Mouse (Mus musculus): ENCODE results near the gene Morn3. TPM values are rescaled to one million over a fixed set of nuclear protein-coding genes. Genes with fewer than 3 reads are reported as not detected.
"Not testable (repeated sequence)": the region's sequence is repeated elsewhere in the genome, so short reads cannot be mapped to it uniquely, and the experiment has no call there.

The Morn3 gene
- total and polyA plus RNA-seq, 2 experiments from 2014 or later, result 1.1 TPM; not detected in 1

GRCm38 (mm10) chr5:123068714-123069113, 21.9 kb upstream of the Morn3 start:
- H3K27ac ChIP-seq (ENCODE audit: low read depth, low read length), result no peak overlapping the region
- no peak overlapping the region for H3K4me2 ChIP-seq (ENCODE audit: low read depth)
- 89% methylated on average over 2 of the region's 2 CpGs for WGBS
- DNase-seq (no peak), ATAC-seq (no peak)
- no peak overlapping the region for H3K4me3 ChIP-seq (ENCODE audit: low read depth, low read length)
- no peak overlapping the region for H3K9ac ChIP-seq
- H3K27me3 ChIP-seq (ENCODE audit: insufficient read depth, low read length), result no peaks in the 10 kb centered on the region
- no peaks in the 10 kb centered on the region for H3K9me3 ChIP-seq (ENCODE audit: low read length)
- H3K36me3 ChIP-seq (ENCODE audit: insufficient read depth), result no peaks in the 10 kb centered on the region
- no peaks in the 10 kb centered on the region for H3K4me1 ChIP-seq (ENCODE audit: insufficient read depth)
- TF ChIP-seq CTCF (IDR thresholded peaks at IDR 0.05; ENCODE audit: low read depth), result no peak

- H3K9me3 ChIP-seq (ENCODE audit: low read length), result no peaks in the 10 kb centered on the region
- H3K4me1 ChIP-seq (ENCODE audit: insufficient read depth), result no peaks in the 10 kb centered on the region
- H3K27me3 ChIP-seq (ENCODE audit: insufficient read depth, low read length), result no peaks in the 10 kb centered on the region
- TF ChIP-seq CTCF (IDR thresholded peaks at IDR 0.05; ENCODE audit: low read depth), result no peak
- H3K4me2 ChIP-seq (ENCODE audit: low read depth), result no peak within 1 kb of the TSS
- WGBS, result 91% methylated on average over 12 of the region's 12 CpGs
- no peaks in the 10 kb centered on the region for H3K36me3 ChIP-seq (ENCODE audit: insufficient read depth)
- H3K9ac ChIP-seq, result no peak within 1 kb of the TSS
- no peak within 1 kb of the TSS for H3K27ac ChIP-seq (ENCODE audit: low read depth, low read length)
- no peak within 1 kb of the TSS for H3K4me3 ChIP-seq (ENCODE audit: low read depth, low read length)
- ATAC-seq, result no peak
- DNase-seq, result no peak
Measured at GRCm38 (mm10) chr5:123068115-123068514, 21.3 kb upstream of the Morn3 start, which contains the start of gene Tmem120b. Tmem120b (plus strand) TSS chr5:123068415.

GRCm38 (mm10) chr5:123067395-123067995, 20.7 kb upstream of the Morn3 start:
- Histone ChIP-seq H3K4me1 (ENCODE audit: insufficient read depth) (no peaks in the 10 kb centered on the region), H3K4me3 (ENCODE audit: low read depth, low read length) (no peak overlapping the region), H3K27ac (ENCODE audit: low read depth, low read length) (no peak overlapping the region), H3K36me3 (ENCODE audit: insufficient read depth) (no peaks in the 10 kb centered on the region), H3K9me3 (ENCODE audit: low read length) (no peaks in the 10 kb centered on the region), H3K9ac (no peak overlapping the region), H3K27me3 (ENCODE audit: insufficient read depth, low read length) (no peaks in the 10 kb centered on the region), H3K4me2 (ENCODE audit: low read depth) (no peak overlapping the region)
- WGBS, result 26% methylated on average over 6 of the region's 6 CpGs
- TF ChIP-seq CTCF (IDR thresholded peaks at IDR 0.05; ENCODE audit: low read depth), result peak; percentile 49
- ATAC-seq, result peak; percentile 70
- peak; percentile 50 for DNase-seq

GRCm38 (mm10) chr5:123064207-123064606, 17.4 kb upstream of the Morn3 start:
- Histone ChIP-seq H3K4me1 (ENCODE audit: insufficient read depth) (no peaks in the 10 kb centered on the region), H3K27ac (ENCODE audit: low read depth, low read length) (no peak overlapping the region), H3K4me3 (ENCODE audit: low read depth, low read length) (no peak overlapping the region), H3K9me3 (ENCODE audit: low read length) (no peaks in the 10 kb centered on the region), H3K27me3 (ENCODE audit: insufficient read depth, low read length) (no peaks in the 10 kb centered on the region), H3K9ac (no peak overlapping the region), H3K4me2 (ENCODE audit: low read depth) (no peak overlapping the region), H3K36me3 (ENCODE audit: insufficient read depth) (no peaks in the 10 kb centered on the region)
- ATAC-seq, result no peak
- 28% methylated on average over 6 of the region's 6 CpGs for WGBS
- TF ChIP-seq CTCF (IDR thresholded peaks at IDR 0.05; ENCODE audit: low read depth), result peak; percentile 65
- peak; percentile 91 for DNase-seq

- no peak overlapping the region for H3K9ac ChIP-seq
- DNase-seq, result no peak
- H3K36me3 ChIP-seq (ENCODE audit: insufficient read depth), result no peaks in the 10 kb centered on the region
- H3K4me3 ChIP-seq (ENCODE audit: low read depth, low read length), result no peak overlapping the region
- H3K9me3 ChIP-seq (ENCODE audit: low read length), result no peaks in the 10 kb centered on the region
- WGBS, result 82% methylated on average over 3 of the region's 3 CpGs
- no peak for TF ChIP-seq CTCF (IDR thresholded peaks at IDR 0.05; ENCODE audit: low read depth)
- H3K4me1 ChIP-seq (ENCODE audit: insufficient read depth), result no peaks in the 10 kb centered on the region
- no peak overlapping the region for H3K27ac ChIP-seq (ENCODE audit: low read depth, low read length)
- no peak for ATAC-seq
- no peak overlapping the region for H3K4me2 ChIP-seq (ENCODE audit: low read depth)
- no peaks in the 10 kb centered on the region for H3K27me3 ChIP-seq (ENCODE audit: insufficient read depth, low read length)
Measured at GRCm38 (mm10) chr5:123063141-123063540, 16.3 kb upstream of the Morn3 start.

GRCm38 (mm10) chr5:123061402-123061749, 14.6 kb upstream of the Morn3 start:
- H3K9ac ChIP-seq; H3K4me2 ChIP-seq (ENCODE audit: low read depth); DNase-seq; ATAC-seq; H3K27ac ChIP-seq (ENCODE audit: low read depth, low read length); H3K4me3 ChIP-seq (ENCODE audit: low read depth, low read length); H3K27me3 ChIP-seq (ENCODE audit: insufficient read depth, low read length); H3K36me3 ChIP-seq (ENCODE audit: insufficient read depth); H3K4me1 ChIP-seq (ENCODE audit: insufficient read depth); H3K9me3 ChIP-seq (ENCODE audit: low read length): not testable (repeated sequence)
- 79% methylated on average over 4 of the region's 6 CpGs for WGBS

- no peak for DNase-seq
- Histone ChIP-seq H3K4me1 (ENCODE audit: insufficient read depth) (no peaks in the 10 kb centered on the region), H3K9ac (no peak overlapping the region), H3K9me3 (ENCODE audit: low read length) (no peaks in the 10 kb centered on the region), H3K27me3 (ENCODE audit: insufficient read depth, low read length) (no peaks in the 10 kb centered on the region), H3K27ac (ENCODE audit: low read depth, low read length) (no peak overlapping the region), H3K36me3 (ENCODE audit: insufficient read depth) (no peaks in the 10 kb centered on the region), H3K4me3 (ENCODE audit: low read depth, low read length) (no peak overlapping the region), H3K4me2 (ENCODE audit: low read depth) (no peak overlapping the region)
- 81% methylated on average over 9 of the region's 9 CpGs for WGBS
- no peak for ATAC-seq
- no peak for TF ChIP-seq CTCF (IDR thresholded peaks at IDR 0.05; ENCODE audit: low read depth)
Measured at GRCm38 (mm10) chr5:123060706-123061401, 14.0 kb upstream of the Morn3 start.
